Mouse (Mus musculus) forebrain, embryonic 13.5 days (tissue): ENCODE measurements around the gene Rhog. TPM values are rescaled to one million over a fixed set of nuclear protein-coding genes. Genes with fewer than 3 reads are reported as not detected.

Experiments used
- ATAC-seq: fragments of 200-750 bp; cut with Nextera tagmentation; 2 replicates; pipeline ENCODE4 v1.8.0; 2017
- H3K27ac ChIP-seq: fragments of 300-500 bp; sonication (generic); 2 replicates; pipeline ENCODE4 v1.5.1; 2015; ENCODE audit warnings: inconsistent platforms, mild to moderate bottlenecking, moderate library complexity
- H3K27me3 ChIP-seq: fragments of 300-500 bp; sonication (generic); 2 replicates; pipeline ENCODE4 v1.6.1; 2015; ENCODE audit warnings: mild to moderate bottlenecking, inconsistent platforms
- H3K36me3 ChIP-seq: fragments of 300-500 bp; sonication (generic); 2 replicates; pipeline ENCODE4 v1.6.1; 2015; ENCODE audit warnings: mild to moderate bottlenecking, inconsistent platforms; ENCODE audit not compliant: poor library complexity, severe bottlenecking
- H3K4me1 ChIP-seq: fragments of 300-500 bp; sonication (generic); 2 replicates; pipeline ENCODE4 v1.6.1; 2015; ENCODE audit warnings: inconsistent platforms
- H3K4me2 ChIP-seq: fragments of 300-500 bp; sonication (generic); 2 replicates; pipeline ENCODE4 v1.6.1; 2015; ENCODE audit warnings: inconsistent platforms, mild to moderate bottlenecking, moderate library complexity
- H3K4me3 ChIP-seq: fragments of 300-500 bp; sonication (generic); 2 replicates; pipeline ENCODE4 v1.5.1; 2015; ENCODE audit warnings: mild to moderate bottlenecking, inconsistent platforms
- H3K9ac ChIP-seq: fragments of 300-500 bp; sonication (generic); 2 replicates; pipeline ENCODE4 v1.6.1; 2015; ENCODE audit warnings: mild to moderate bottlenecking, inconsistent platforms
- H3K9me3 ChIP-seq: fragments of 300-500 bp; sonication (generic); replicated peaks from 2 replicates; pipeline ENCODE4 v1.6.1; 2016; ENCODE audit warnings: inconsistent platforms
- WGBS: fragments of 180-500 bp; shearing (Covaris S2); methylation state at CpG from one replicate; pipeline ENCODE4 v1.1.7; 2015; 5-methylcytosine and 5-hydroxymethylcytosine counted together
- polyA plus RNA-seq: library from polyadenylated mRNA; unstranded; fragments of >200 nt; fragmentation: Nextera tagmentation; extraction: Ambion mirVana; gene quantifications from 2 replicates; pipeline ENCODE4 v1.2.1, GENCODE M21; 2015

Rhog gene
- polyA plus RNA-seq, 1 experiment from 2014 or later, result 20.2 TPM

GRCm38 (mm10) chr7:102205646-102206045 is 50.2 kb downstream of the Rhog start:
- 89% methylated on average over 1 of the region's 1 CpGs for WGBS
- ATAC-seq, result no peak
- H3K4me2 ChIP-seq, result no peak overlapping the region
- H3K27ac ChIP-seq, result no peak overlapping the region
- H3K27me3 ChIP-seq, result no peaks in the 10 kb centered on the region
- H3K36me3 ChIP-seq, result no peaks in the 10 kb centered on the region
- H3K9me3 ChIP-seq, result no peaks in the 10 kb centered on the region
- no peak overlapping the region for H3K4me3 ChIP-seq
- H3K4me1 ChIP-seq, result peaks cover 21% of the 10 kb centered on the region
- no peak overlapping the region for H3K9ac ChIP-seq

- ATAC-seq, result no peak
- Histone ChIP-seq H3K4me1 (peaks cover 21% of the 10 kb centered on the region), H3K27ac (no peak overlapping the region), H3K27me3 (no peaks in the 10 kb centered on the region), H3K9me3 (no peaks in the 10 kb centered on the region), H3K36me3 (no peaks in the 10 kb centered on the region), H3K4me3 (no peak overlapping the region), H3K4me2 (no peak overlapping the region), H3K9ac (no peak overlapping the region)
- 85% methylated on average over 3 of the region's 3 CpGs for WGBS
These were observed 51.5 kb downstream of the Rhog start for GRCm38 (mm10) chr7:102204296-102204857.

- H3K4me2 ChIP-seq, result no peak overlapping the region
- H3K27ac ChIP-seq, result no peak overlapping the region
- H3K4me3 ChIP-seq, result no peak overlapping the region
- no peaks in the 10 kb centered on the region for H3K9me3 ChIP-seq
- H3K36me3 ChIP-seq, result no peaks in the 10 kb centered on the region
- H3K4me1 ChIP-seq, result no peaks in the 10 kb centered on the region
- ATAC-seq, result no peak
- H3K9ac ChIP-seq, result no peak overlapping the region
- H3K27me3 ChIP-seq, result no peaks in the 10 kb centered on the region
These were observed 54.7 kb downstream of the Rhog start for GRCm38 (mm10) chr7:102200996-102201785.

- no peaks in the 10 kb centered on the region for H3K4me1 ChIP-seq
- no peak overlapping the region for H3K9ac ChIP-seq
- no peak overlapping the region for H3K4me3 ChIP-seq
- no peak overlapping the region for H3K4me2 ChIP-seq
- no peaks in the 10 kb centered on the region for H3K9me3 ChIP-seq
- H3K27ac ChIP-seq, result no peak overlapping the region
- H3K27me3 ChIP-seq, result no peaks in the 10 kb centered on the region
- no peak for ATAC-seq
- H3K36me3 ChIP-seq, result no peaks in the 10 kb centered on the region
- 86% methylated on average over 3 of the region's 3 CpGs for whole genome bisulfite sequencing
These were observed 55.3 kb downstream of the Rhog start for GRCm38 (mm10) chr7:102200576-102200975.

GRCm38 (mm10) chr7:102192356-102192755 is 63.5 kb downstream of the Rhog start:
- H3K27me3 ChIP-seq, result no peaks in the 10 kb centered on the region
- H3K9me3 ChIP-seq, result no peaks in the 10 kb centered on the region
- peaks cover 66% of the 10 kb centered on the region for H3K36me3 ChIP-seq
- H3K4me1 ChIP-seq, result no peaks in the 10 kb centered on the region
- H3K9ac ChIP-seq, result no peak overlapping the region
- H3K4me3 ChIP-seq, result no peak overlapping the region
- 91% methylated on average over 1 of the region's 1 CpGs for WGBS
- no peak overlapping the region for H3K27ac ChIP-seq
- no peak overlapping the region for H3K4me2 ChIP-seq
- no peak for ATAC-seq

Other genes starting within 250 kb of the Rhog start
- 4.5 and 4.6 TPM in 2 replicates for gene Il18bp, start 237.4 kb downstream of the Rhog start, polyA plus RNA-seq
- 30.7 TPM in 2 replicates for gene Rnf121, start 190.6 kb downstream of the Rhog start, polyA plus RNA-seq
- 46.3 and 47.3 TPM in 2 replicates for gene Xndc1, start 190.5 kb downstream of the Rhog start, polyA plus RNA-seq
- gene Xntrpc, start 190.3 kb downstream of the Rhog start, polyA plus RNA-seq, result 1.8 and 2.1 TPM in 2 replicates
- not detected in 2 replicates for gene Trpc2, start 172.9 kb downstream of the Rhog start, polyA plus RNA-seq
- 0.23 and 0.53 TPM in 2 replicates for gene Art1, start 154.3 kb downstream of the Rhog start, polyA plus RNA-seq
- gene Art5, start 146.6 kb downstream of the Rhog start, polyA plus RNA-seq, result 1.3 and 1.7 TPM in 2 replicates
- not detected in 2 replicates for gene Chrna10, start 139.2 kb downstream of the Rhog start, polyA plus RNA-seq
- gene Nup98, start 45.9 kb downstream of the Rhog start, polyA plus RNA-seq, result 27.2 and 30.0 TPM in 2 replicates
- 50.6 and 52.4 TPM in 2 replicates for gene Pgap2, start 45.8 kb downstream of the Rhog start, polyA plus RNA-seq
- 8.2 and 8.3 TPM in 2 replicates for gene Stim1, start 11.8 kb upstream of the Rhog start, polyA plus RNA-seq
- gene Rrm1, start 185.6 kb upstream of the Rhog start, polyA plus RNA-seq, result 151 and 171 TPM in 2 replicates
- 0.82 and 0.89 TPM in 2 replicates for gene Olfr543, start 225.6 kb upstream of the Rhog start, polyA plus RNA-seq
- gene Olfr544, start 232.3 kb upstream of the Rhog start, polyA plus RNA-seq, result 0.16 and 0.30 TPM in 2 replicates
- 0.21 and 0.30 TPM in 2 replicates for gene Olfr545, start 243.5 kb upstream of the Rhog start, polyA plus RNA-seq